Mouse (Mus musculus): ENCODE measurements around the gene Nme7. TPM values are rescaled to one million over a fixed set of nuclear protein-coding genes. Genes with fewer than 3 reads are reported as not detected.
A peak's percentile ranks its signal among the peaks of the same experiment; 100 is the strongest.

Gene Nme7
- total RNA-seq, 2 experiments from 2014 or later: 24.6 to 26.1 TPM

- peak; percentile 31 to 41 for DNase-seq
These were observed 16.8 kb downstream of the Nme7 start for GRCm38 (mm10) chr1:164320731-164321130.

- DNase-seq: no peak
These were observed 17.5 kb downstream of the Nme7 start for GRCm38 (mm10) chr1:164321408-164321807.

- no peak for DNase-seq
These were observed 19.2 kb downstream of the Nme7 start for GRCm38 (mm10) chr1:164322987-164323650.

GRCm38 (mm10) chr1:164324221-164324620 lies 20.3 kb downstream of the Nme7 start:
- DNase-seq: no peak

GRCm38 (mm10) chr1:164324878-164325277 lies 21.0 kb downstream of the Nme7 start:
- DNase-seq: no peak

GRCm38 (mm10) chr1:164326600-164327155 lies 22.8 kb downstream of the Nme7 start:
- DNase-seq: peak; percentile 60

- DNase-seq: no peak
These were observed 23.8 kb downstream of the Nme7 start for GRCm38 (mm10) chr1:164327764-164328163.

GRCm38 (mm10) chr1:164332559-164332958 lies 28.6 kb downstream of the Nme7 start:
- no peak for DNase-seq

- no peak for DNase-seq
These were observed 31.5 kb downstream of the Nme7 start for GRCm38 (mm10) chr1:164335435-164335834.

GRCm38 (mm10) chr1:164335846-164336245 lies 31.9 kb downstream of the Nme7 start:
- no peak for DNase-seq

GRCm38 (mm10) chr1:164342161-164342560 lies 38.2 kb downstream of the Nme7 start:
- no peak for DNase-seq

GRCm38 (mm10) chr1:164353443-164353842 lies 49.5 kb downstream of the Nme7 start:
- no peak for DNase-seq

GRCm38 (mm10) chr1:164357995-164358394 lies 54.1 kb downstream of the Nme7 start:
- no peak for DNase-seq

GRCm38 (mm10) chr1:164361997-164362396 lies 58.1 kb downstream of the Nme7 start:
- no peak for DNase-seq

- peak; percentile 70 to 71 for DNase-seq
These were observed 62.5 kb downstream of the Nme7 start for GRCm38 (mm10) chr1:164366156-164367128.

- DNase-seq: no peak
These were observed 64.2 kb downstream of the Nme7 start for GRCm38 (mm10) chr1:164368152-164368551.

GRCm38 (mm10) chr1:164369781-164370180 lies 65.9 kb downstream of the Nme7 start:
- DNase-seq: no peak

GRCm38 (mm10) chr1:164373029-164373428 lies 69.1 kb downstream of the Nme7 start:
- no peak for DNase-seq

- no peak for DNase-seq
These were observed 70.1 kb downstream of the Nme7 start for GRCm38 (mm10) chr1:164374020-164374419.

GRCm38 (mm10) chr1:164375626-164376025 lies 71.7 kb downstream of the Nme7 start:
- no peak for DNase-seq

- DNase-seq: no peak
These were observed 73.0 kb downstream of the Nme7 start for GRCm38 (mm10) chr1:164376761-164377487.

GRCm38 (mm10) chr1:164383621-164384020 lies 79.7 kb downstream of the Nme7 start:
- DNase-seq: no peak
